Comparison of ENCODE assay signal across 22 mouse cellular contexts in genomic region chr1:157558145-157558544, GRCm38 (mm10). TPM values are rescaled to one million over a fixed set of nuclear protein-coding genes. Genes with fewer than 3 reads are reported as not detected.
DNase-seq lines count a peak whose midpoint lies in the region; ATAC-seq and TF ChIP-seq lines count a peak whose summit lies in the region.
"Had no signal": no experiment of that assay in that cellular context is flagged by ENCODE, and none has a peak within 500 bp of the region (broad histone marks: within the 10 kb centered on the region; RNA-seq: fewer than 3 reads in every experiment).

No protein-coding gene starts in this region.

- 82% methylated on average over 5 of the region's 5 CpGs for WGBS in liver, adult 2 months
- 58% methylated on average over 5 of the region's 5 CpGs for WGBS in hindbrain, embryonic 16.5 days

- H3K4me2 ChIP-seq in hindbrain, embryonic 16.5 days (ENCODE audit: low read length) = no peak overlapping the region
- H3K4me2 ChIP-seq: forebrain, embryonic 13.5 days; heart, embryonic 13.5 days; hindbrain, embryonic 14.5 days; liver, embryonic 13.5 days; midbrain, embryonic 13.5 days had no signal

- TF ChIP-seq CTCF in liver, adult 2 months (IDR thresholded peaks at IDR 0.05; ENCODE audit: low read depth, low read length) = peak; percentile 20; the same call in 1 of the 2 replicates
- TF ChIP-seq CTCF in cortical plate, adult 2 months (IDR thresholded peaks at IDR 0.05; ENCODE audit: extremely low read depth, insufficient read depth, low read length) = 0 out of 2 replicates have a peak, but pooled peaks have one; percentile 13

- no peak for TF ChIP-seq POLR2A in liver, adult 2 months (IDR thresholded peaks at IDR 0.05; ENCODE audit: extremely low read depth, insufficient read depth, low read length)
- TF ChIP-seq POLR2A in cortical plate, adult 2 months (IDR thresholded peaks at IDR 0.05; ENCODE audit: extremely low read depth, insufficient read depth, low read length) = no peak

- no peaks in the 10 kb centered on the region for H3K9me3 ChIP-seq in ES-E14 (ENCODE audit: control insufficient read depth, insufficient read depth, low read depth, low read length)
- H3K9me3 ChIP-seq in hindbrain, embryonic 16.5 days (ENCODE audit: control insufficient read depth, low read length) = no peaks in the 10 kb centered on the region
- H3K9me3 ChIP-seq: forebrain, embryonic 13.5 days; heart, embryonic 13.5 days; liver, embryonic 13.5 days; midbrain, embryonic 13.5 days had no signal

- H3K4me3 ChIP-seq in liver, adult 2 months (ENCODE audit: insufficient read depth, low read depth, low read length) = no peak overlapping the region
- no peak overlapping the region for H3K4me3 ChIP-seq in ES-E14 (ENCODE audit: insufficient read depth in 1 of 2, low read depth in 1 of 2, low read length in 2 of 2, poor library complexity in 1 of 2, severe bottlenecking in 1 of 2)
- H3K4me3 ChIP-seq in cortical plate, adult 2 months (ENCODE audit: insufficient read depth, low read length) = no peak overlapping the region
- no peak overlapping the region for H3K4me3 ChIP-seq in hindbrain, embryonic 16.5 days (ENCODE audit: low read length)
- H3K4me3 ChIP-seq: forebrain, embryonic 13.5 days; heart, embryonic 13.5 days; liver, embryonic 13.5 days; midbrain, embryonic 13.5 days; myocyte had no signal

- peak; percentile 23 to 37 for DNase-seq in cerebellum, postnatal 10 days
- no peak for DNase-seq in cerebellum, postnatal 36 days
- no peak for DNase-seq in liver, adult 2 months (ENCODE audit: extremely low read depth, low read depth, low spot score)
- DNase-seq in liver (no peak), ES-E14 (ENCODE audit: low read depth, low spot score) (peak; percentile 40)
- DNase-seq in embryo, embryonic 11 days = no peak
- DNase-seq: adrenal gland, postnatal 14 days; cerebellum, adult 18-20 months; gastrocnemius, postnatal 10 days; heart, adult 18-20 months; kidney, adult 11 months; kidney, postnatal 10 days; left cerebral cortex, postnatal 4 days; liver, embryonic 13.5 days had no signal

- no peak overlapping the region for H3K9ac ChIP-seq in liver, adult 2 months (ENCODE audit: low read depth, low read length)
- H3K9ac ChIP-seq in ES-E14 (ENCODE audit: insufficient read depth, low read depth, low read length, poor library complexity, severe bottlenecking) = no peak overlapping the region
- no peak overlapping the region for H3K9ac ChIP-seq in hindbrain, embryonic 16.5 days (ENCODE audit: low read depth, low read length)
- H3K9ac ChIP-seq: forebrain, embryonic 13.5 days; heart, embryonic 13.5 days; hindbrain, embryonic 14.5 days; liver, embryonic 13.5 days; midbrain, embryonic 13.5 days had no signal

- H3K4me1 ChIP-seq in liver, adult 2 months (ENCODE audit: control insufficient read depth, insufficient read depth, low read length) = no peaks in the 10 kb centered on the region
- peaks cover 0 to 5% of the 10 kb centered on the region in 2 experiments; a peak in 1 of 4 replicates for H3K4me1 ChIP-seq in ES-E14 (ENCODE audit: control insufficient read depth in 2 of 2, insufficient read depth in 2 of 2, low read length in 2 of 2, poor library complexity in 1 of 2)
- peaks cover 7% of the 10 kb centered on the region; the same call in 1 of the 2 replicates for H3K4me1 ChIP-seq in cortical plate, adult 2 months (ENCODE audit: control insufficient read depth, insufficient read depth, low read length)
- peaks cover 11% of the 10 kb centered on the region for H3K4me1 ChIP-seq in hindbrain, embryonic 16.5 days (ENCODE audit: control insufficient read depth, insufficient read depth, low read depth, low read length)

- no peaks in the 10 kb centered on the region for H3K79me2 ChIP-seq in liver, adult 2 months (ENCODE audit: control insufficient read depth, insufficient read depth, low read length)

- H3K36me3 ChIP-seq in liver, adult 2 months (ENCODE audit: control insufficient read depth, insufficient read depth, low read length) = peaks cover 75% of the 10 kb centered on the region
- H3K36me3 ChIP-seq in ES-E14 (ENCODE audit: control insufficient read depth, insufficient read depth, low read length, poor library complexity, severe bottlenecking) = no peaks in the 10 kb centered on the region
- no peaks in the 10 kb centered on the region for H3K36me3 ChIP-seq in hindbrain, embryonic 16.5 days (ENCODE audit: control insufficient read depth, insufficient read depth, low read length)
- H3K36me3 ChIP-seq: heart, embryonic 13.5 days; midbrain, embryonic 13.5 days had no signal

- ATAC-seq in hindbrain, embryonic 16.5 days = no peak
- ATAC-seq: activated CD4-positive, CD25-positive, alpha-beta regulatory T cell, adult 4 months; forebrain, embryonic 13.5 days; midbrain, embryonic 13.5 days had no signal

- no peaks in the 10 kb centered on the region for H3K27me3 ChIP-seq in liver, adult 2 months (ENCODE audit: control insufficient read depth, insufficient read depth, low read length)
- H3K27me3 ChIP-seq in hindbrain, embryonic 16.5 days (replicated peaks; ENCODE audit: control insufficient read depth, insufficient read depth, low read length) = no peaks in the 10 kb centered on the region

- H3K27ac ChIP-seq in liver, adult 2 months (replicated peaks; ENCODE audit: insufficient read depth, low read depth, low read length) = no peak overlapping the region
- H3K27ac ChIP-seq in ES-E14 (ENCODE audit: insufficient read depth, low read depth, low read length, poor library complexity, severe bottlenecking) = no peak overlapping the region
- no peak overlapping the region for H3K27ac ChIP-seq in cortical plate, adult 2 months (ENCODE audit: insufficient read depth, low read length)
- H3K27ac ChIP-seq in hindbrain, embryonic 16.5 days (ENCODE audit: low read depth, low read length) = no peak overlapping the region
- H3K27ac ChIP-seq: forebrain, embryonic 13.5 days; heart, embryonic 13.5 days; hindbrain, embryonic 14.5 days; liver, embryonic 13.5 days; midbrain, embryonic 13.5 days had no signal

- in situ Hi-C loops in ES-E14 (cut with MboI; ENCODE audit: low sequenced_read_pairs in 2 of 2, unreplicated experiment in 2 of 2) = no loop called here

TF ChIP-seq in ES-E14, 5 proteins besides CTCF, POLR2A, EP300 and RAD21:
- TF ChIP-seq CHD2 (IDR thresholded peaks at IDR 0.05; ENCODE audit: low read depth, low read length) (no peak), ZNF384 (IDR thresholded peaks at IDR 0.05; ENCODE audit: low read depth, low read length) (no peak), ZC3H11A (IDR thresholded peaks at IDR 0.05; ENCODE audit: borderline replicate concordance, low read depth, low read length) (no peak), MAFK (IDR thresholded peaks at IDR 0.05; ENCODE audit: insufficient read depth, low read depth, low read length) (no peak), HCFC1 (IDR thresholded peaks at IDR 0.05; ENCODE audit: borderline replicate concordance, insufficient read depth, low read length) (no peak)

RNA-seq across cellular contexts. Expression of gene Sec16b, which starts 51.6 kb away (rescaled TPM):
- 52.2 and 57.3 TPM in 2 replicates for total RNA-seq in liver, adult 2 months (2014; rRNA removed)
- polyA plus RNA-seq in liver, adult 2 months (2012; rRNA removed) = 44.7 and 47.4 TPM in 2 replicates
- total RNA-seq in ES-E14 (2012; rRNA removed) = 0.05 and 0.13 TPM in 2 replicates
- polyA plus RNA-seq in cortical plate, adult 2 months (2012; rRNA removed) = 1.1 TPM in 2 replicates
- 0.46 and 0.59 TPM in 2 replicates for polyA plus RNA-seq in hindbrain, embryonic 16.5 days (2015; fragmentation: Nextera tagmentation; extraction: Ambion mirVana)

Comparison
In these comparisons a context has a peak if more than half of its experiments do, and no peak if none do; other contexts are left out.
1. DNase-seq: peak in cerebellum, postnatal 10 days (2 of 2) and ES-E14 (single experiment); none in cerebellum, postnatal 36 days (0 of 2), liver, adult 2 months (single experiment), liver (single experiment) and embryo, embryonic 11 days (single experiment).
2. RNA of gene Sec16b, which starts 51.6 kb away (polyA plus RNA-seq): 44.7 to 47.4 TPM in liver, adult 2 months; 1.1 TPM in cortical plate, adult 2 months and 0.46 to 0.59 TPM in hindbrain, embryonic 16.5 days; every median in the first group is over 10 times any median in the second.